Mouse (Mus musculus) kidney, embryonic 15.5 days (tissue): ENCODE results near the gene St5. TPM values are rescaled to one million over a fixed set of nuclear protein-coding genes. Genes with fewer than 3 reads are reported as not detected.

ENCODE experiments used
- ATAC-seq: fragments of 200-750 bp; cut with Nextera tagmentation; replicated peaks from 2 replicates; pipeline ENCODE4 v1.8.0; 2017; ENCODE audit warnings: moderate TSS enrichment; ENCODE audit not compliant: low FRiP score
- H3K27ac ChIP-seq: fragments of 300-500 bp; sonication (generic); 2 replicates; pipeline ENCODE4 v1.5.1; 2015; ENCODE audit warnings: mild to moderate bottlenecking, inconsistent platforms
- H3K27me3 ChIP-seq: fragments of 300-500 bp; sonication (generic); 2 replicates; pipeline ENCODE4 v1.6.1; 2015; ENCODE audit warnings: inconsistent platforms
- H3K36me3 ChIP-seq: fragments of 300-500 bp; sonication (generic); 2 replicates; pipeline ENCODE4 v1.6.1; 2015; ENCODE audit warnings: inconsistent platforms
- H3K4me1 ChIP-seq: fragments of 300-500 bp; sonication (generic); 2 replicates; pipeline ENCODE4 v1.6.1; 2015; ENCODE audit warnings: inconsistent platforms
- H3K4me2 ChIP-seq: fragments of 300-500 bp; sonication (generic); 2 replicates; pipeline ENCODE4 v1.6.1; 2015; ENCODE audit warnings: moderate library complexity, mild to moderate bottlenecking, inconsistent platforms
- H3K4me3 ChIP-seq: fragments of 300-500 bp; sonication (generic); replicated peaks from 2 replicates; pipeline ENCODE4 v1.5.1; 2015; ENCODE audit warnings: mild to moderate bottlenecking, inconsistent platforms
- H3K9ac ChIP-seq: fragments of 300-500 bp; sonication (generic); 2 replicates; pipeline ENCODE4 v1.6.1; 2015; ENCODE audit warnings: mild to moderate bottlenecking, inconsistent platforms
- H3K9me3 ChIP-seq: fragments of 300-500 bp; sonication (generic); replicated peaks from 2 replicates; pipeline ENCODE4 v1.6.1; 2016; ENCODE audit warnings: inconsistent platforms
- WGBS: fragments of 180-500 bp; shearing (Covaris S2); methylation state at CpG from one replicate; pipeline ENCODE4 v1.1.7; 2015; ENCODE audit warnings: mixed read lengths; 5-methylcytosine and 5-hydroxymethylcytosine counted together
- polyA plus RNA-seq: library from polyadenylated mRNA; unstranded; fragments of >200 nt; fragmentation: Nextera tagmentation; extraction: Ambion mirVana; gene quantifications from 2 replicates; pipeline ENCODE4 v1.2.1, GENCODE M21; 2015

St5 gene
- polyA plus RNA-seq, 1 experiment from 2014 or later, result 35.4 TPM

- Histone ChIP-seq H3K27me3 (no peaks in the 10 kb centered on the region), H3K9ac (no peak overlapping the region), H3K9me3 (no peaks in the 10 kb centered on the region), H3K36me3 (peaks cover 15% of the 10 kb centered on the region), H3K27ac (no peak overlapping the region), H3K4me2 (no peak overlapping the region), H3K4me3 (no peak overlapping the region), H3K4me1 (peaks cover 25% of the 10 kb centered on the region)
- ATAC-seq, result no peak
- 56% methylated on average over 3 of the region's 3 CpGs for WGBS
Measured at GRCm38 (mm10) chr7:109516500-109516899, 186.9 kb downstream of the St5 start.

- Histone ChIP-seq H3K36me3 (no peaks in the 10 kb centered on the region), H3K4me1 (0 out of 2 replicates have a peak, but pooled peaks cover 5% of the 10 kb centered on the region), H3K27ac (no peak overlapping the region), H3K4me2 (no peak overlapping the region), H3K4me3 (no peak overlapping the region), H3K9me3 (no peaks in the 10 kb centered on the region), H3K9ac (no peak overlapping the region), H3K27me3 (no peaks in the 10 kb centered on the region)
- no peak for ATAC-seq
- WGBS, result 89% methylated on average over 3 of the region's 3 CpGs
Measured at GRCm38 (mm10) chr7:109511838-109512237, 191.6 kb downstream of the St5 start.

DNA sequence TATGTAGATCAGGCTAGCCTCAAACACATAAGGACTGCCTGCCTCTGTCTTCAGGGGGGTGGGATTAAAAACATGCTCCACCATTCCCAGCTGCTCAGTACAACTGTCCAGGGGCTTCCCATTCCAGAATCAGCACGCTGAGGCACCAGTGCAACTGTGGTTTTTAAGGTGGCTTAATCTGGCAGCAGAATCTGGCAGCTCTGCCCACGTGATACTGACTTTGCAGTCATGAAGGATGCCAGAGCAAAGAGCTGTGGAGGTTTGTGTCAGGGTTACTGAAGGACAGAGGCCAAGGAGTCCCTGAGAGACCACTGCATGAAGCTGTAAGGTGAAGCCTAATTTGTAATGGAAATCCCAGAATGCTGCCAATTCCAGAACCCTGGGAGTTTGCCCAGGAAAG is 192.6 kb downstream of the St5 start:
- no peaks in the 10 kb centered on the region for H3K27me3 ChIP-seq
- WGBS, result 69% methylated on average over 2 of the region's 2 CpGs
- H3K4me1 ChIP-seq, result 0 out of 2 replicates have a peak, but pooled peaks cover 5% of the 10 kb centered on the region
- H3K9me3 ChIP-seq, result no peaks in the 10 kb centered on the region
- no peak overlapping the region for H3K4me2 ChIP-seq
- no peak overlapping the region for H3K9ac ChIP-seq
- H3K27ac ChIP-seq, result no peak overlapping the region
- no peaks in the 10 kb centered on the region for H3K36me3 ChIP-seq
- no peak for ATAC-seq
- no peak overlapping the region for H3K4me3 ChIP-seq

- no peaks in the 10 kb centered on the region for H3K36me3 ChIP-seq
- 0 out of 2 replicates have a peak, but pooled peaks cover 5% of the 10 kb centered on the region for H3K4me1 ChIP-seq
- no peaks in the 10 kb centered on the region for H3K9me3 ChIP-seq
- no peak within 1 kb of the TSS for H3K4me2 ChIP-seq
- H3K9ac ChIP-seq, result no peak within 1 kb of the TSS
- no peak within 1 kb of the TSS for H3K4me3 ChIP-seq
- no peak for ATAC-seq
- 90% methylated on average over 4 of the region's 4 CpGs for WGBS
- H3K27ac ChIP-seq, result no peak within 1 kb of the TSS
- no peaks in the 10 kb centered on the region for H3K27me3 ChIP-seq
Measured at GRCm38 (mm10) chr7:109508034-109508433, 195.4 kb downstream of the St5 start, which contains the start of gene Trim66. Gene Trim66 (minus strand): TSS chr7:109508134.

- H3K4me3 ChIP-seq, result no peak overlapping the region
- H3K27ac ChIP-seq, result no peak overlapping the region
- no peak overlapping the region for H3K9ac ChIP-seq
- H3K36me3 ChIP-seq, result no peaks in the 10 kb centered on the region
- H3K4me1 ChIP-seq, result 0 out of 2 replicates have a peak, but pooled peaks cover 5% of the 10 kb centered on the region
- H3K27me3 ChIP-seq, result no peaks in the 10 kb centered on the region
- WGBS, result 40% methylated on average over 9 of the region's 9 CpGs
- no peak overlapping the region for H3K4me2 ChIP-seq
- no peak for ATAC-seq
- no peaks in the 10 kb centered on the region for H3K9me3 ChIP-seq
Measured at GRCm38 (mm10) chr7:109507572-109507971, 195.8 kb downstream of the St5 start.

GRCm38 (mm10) chr7:109507119-109507518 is 196.3 kb downstream of the St5 start:
- Histone ChIP-seq H3K4me2 (no peak overlapping the region), H3K4me3 (no peak overlapping the region), H3K36me3 (no peaks in the 10 kb centered on the region), H3K9ac (no peak overlapping the region), H3K4me1 (0 out of 2 replicates have a peak, but pooled peaks cover 5% of the 10 kb centered on the region), H3K27me3 (no peaks in the 10 kb centered on the region), H3K9me3 (no peaks in the 10 kb centered on the region), H3K27ac (no peak overlapping the region)
- ATAC-seq, result peak; percentile 33
- WGBS, result 4% methylated on average over 8 of the region's 8 CpGs

DNA sequence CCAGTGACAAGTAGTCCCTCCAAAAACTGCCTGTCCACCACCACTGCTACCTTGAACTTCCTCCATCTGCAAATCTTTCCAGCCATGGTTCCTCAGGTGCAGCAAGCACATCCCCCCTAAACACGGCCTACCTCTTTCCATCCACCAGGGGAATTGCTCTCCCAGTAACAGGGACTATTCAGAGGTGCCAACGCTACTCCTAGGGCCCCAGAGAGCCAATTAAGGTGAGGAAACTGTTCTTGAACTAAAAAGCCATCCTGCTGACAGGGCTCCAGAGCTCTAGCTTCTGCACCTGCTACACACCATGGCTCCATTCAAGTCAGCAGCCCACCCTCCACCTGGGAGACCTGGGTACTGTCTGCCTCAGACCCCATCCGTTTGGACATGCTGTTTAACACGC is 205.9 kb downstream of the St5 start:
- Histone ChIP-seq H3K4me2 (no peak overlapping the region), H3K36me3 (no peaks in the 10 kb centered on the region), H3K9ac (no peak overlapping the region), H3K4me1 (peaks cover 8% of the 10 kb centered on the region), H3K27me3 (peaks cover 17% of the 10 kb centered on the region), H3K27ac (no peak overlapping the region), H3K4me3 (no peak overlapping the region), H3K9me3 (no peaks in the 10 kb centered on the region)
- ATAC-seq, result no peak
- 52% methylated on average over 4 of the region's 4 CpGs for WGBS

GRCm38 (mm10) chr7:109493319-109494316 is 209.8 kb downstream of the St5 start:
- H3K9ac ChIP-seq, result no peak overlapping the region
- H3K4me1 ChIP-seq, result peaks cover 8% of the 10 kb centered on the region
- no peaks in the 10 kb centered on the region for H3K9me3 ChIP-seq
- peaks cover 18% of the 10 kb centered on the region for H3K27me3 ChIP-seq
- no peak overlapping the region for H3K27ac ChIP-seq
- no peaks in the 10 kb centered on the region for H3K36me3 ChIP-seq
- ATAC-seq, result peak; percentile 58; the same call in 1 of the 2 replicates
- peak overlapping the region; percentile 47 for H3K4me2 ChIP-seq
- H3K4me3 ChIP-seq, result no peak overlapping the region
- WGBS, result 11% methylated on average over 21 of the region's 21 CpGs

- H3K4me2 ChIP-seq, result no peak overlapping the region
- H3K4me3 ChIP-seq, result no peak overlapping the region
- 66% methylated on average over 18 of the region's 18 CpGs for WGBS
- no peaks in the 10 kb centered on the region for H3K36me3 ChIP-seq
- no peaks in the 10 kb centered on the region for H3K9me3 ChIP-seq
- H3K27me3 ChIP-seq, result peaks cover 18% of the 10 kb centered on the region
- peaks cover 8% of the 10 kb centered on the region for H3K4me1 ChIP-seq
- ATAC-seq, result no peak
- H3K9ac ChIP-seq, result no peak overlapping the region
- H3K27ac ChIP-seq, result no peak overlapping the region
Measured at GRCm38 (mm10) chr7:109492616-109493318, 210.6 kb downstream of the St5 start.

DNA sequence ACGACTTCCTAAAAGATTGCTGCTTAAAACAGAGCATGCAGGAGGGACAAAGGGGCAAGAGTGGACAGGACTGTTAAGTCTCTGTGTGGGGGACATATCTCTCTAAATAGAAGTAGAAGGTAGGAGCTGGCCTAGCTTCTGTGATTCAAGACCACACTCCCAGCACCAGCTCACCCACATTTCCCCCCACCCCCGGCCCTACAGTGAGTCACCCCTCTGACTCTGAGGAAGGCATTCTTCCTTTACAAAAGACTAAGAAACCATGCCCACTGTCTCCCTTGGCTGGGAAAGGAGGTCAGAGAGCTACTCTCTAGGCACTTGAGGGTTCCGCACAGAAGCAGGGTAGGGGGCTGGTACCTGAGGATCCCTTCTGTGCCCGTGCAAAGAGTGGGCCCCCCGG is 219.2 kb downstream of the St5 start:
- ATAC-seq, result no peak
- Histone ChIP-seq H3K4me2 (no peak overlapping the region), H3K4me1 (no peaks in the 10 kb centered on the region), H3K27me3 (no peaks in the 10 kb centered on the region), H3K9ac (no peak overlapping the region), H3K36me3 (no peaks in the 10 kb centered on the region), H3K9me3 (no peaks in the 10 kb centered on the region), H3K4me3 (no peak overlapping the region), H3K27ac (no peak overlapping the region)
- WGBS, result 70% methylated on average over 5 of the region's 5 CpGs

DNA sequence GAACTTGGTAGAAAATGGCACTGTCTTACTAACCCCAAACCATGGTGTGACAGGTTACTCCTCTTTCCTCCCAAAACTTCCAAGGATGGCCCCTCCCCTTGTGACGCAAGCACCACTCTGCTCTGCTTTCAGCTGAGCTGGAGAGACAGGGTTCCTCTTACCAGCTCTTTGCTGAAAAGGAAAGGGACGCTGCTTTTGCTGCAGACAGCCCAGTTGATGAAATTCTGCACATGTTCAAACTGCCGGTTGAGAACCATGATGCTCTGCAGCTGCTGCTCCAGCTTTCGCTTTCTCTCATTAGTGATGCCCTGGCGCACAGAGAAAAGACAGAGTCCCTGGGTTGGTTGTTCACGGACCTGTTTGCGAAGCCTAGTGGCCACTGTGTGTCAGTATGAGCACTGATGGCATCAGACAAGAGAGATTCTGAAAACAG is 222.6 kb downstream of the St5 start:
- Histone ChIP-seq H3K9ac (no peak overlapping the region), H3K4me3 (no peak overlapping the region), H3K9me3 (no peaks in the 10 kb centered on the region), H3K4me2 (peak overlapping the region; percentile 44), H3K4me1 (no peaks in the 10 kb centered on the region), H3K27ac (no peak overlapping the region), H3K27me3 (no peaks in the 10 kb centered on the region), H3K36me3 (no peaks in the 10 kb centered on the region)
- peak; percentile 66 for ATAC-seq
- 22% methylated on average over 7 of the region's 7 CpGs for WGBS

- Histone ChIP-seq H3K9me3 (no peaks in the 10 kb centered on the region), H3K4me3 (no peak overlapping the region), H3K4me2 (no peak overlapping the region), H3K27ac (no peak overlapping the region), H3K27me3 (no peaks in the 10 kb centered on the region), H3K4me1 (no peaks in the 10 kb centered on the region), H3K9ac (no peak overlapping the region), H3K36me3 (no peaks in the 10 kb centered on the region)
- 52% methylated on average over 3 of the region's 3 CpGs for WGBS
- no peak for ATAC-seq
Measured at GRCm38 (mm10) chr7:109477926-109478325, 225.5 kb downstream of the St5 start.
